Comparison of ENCODE assay signal across 8 mouse cellular contexts in the genomic region with DNA sequence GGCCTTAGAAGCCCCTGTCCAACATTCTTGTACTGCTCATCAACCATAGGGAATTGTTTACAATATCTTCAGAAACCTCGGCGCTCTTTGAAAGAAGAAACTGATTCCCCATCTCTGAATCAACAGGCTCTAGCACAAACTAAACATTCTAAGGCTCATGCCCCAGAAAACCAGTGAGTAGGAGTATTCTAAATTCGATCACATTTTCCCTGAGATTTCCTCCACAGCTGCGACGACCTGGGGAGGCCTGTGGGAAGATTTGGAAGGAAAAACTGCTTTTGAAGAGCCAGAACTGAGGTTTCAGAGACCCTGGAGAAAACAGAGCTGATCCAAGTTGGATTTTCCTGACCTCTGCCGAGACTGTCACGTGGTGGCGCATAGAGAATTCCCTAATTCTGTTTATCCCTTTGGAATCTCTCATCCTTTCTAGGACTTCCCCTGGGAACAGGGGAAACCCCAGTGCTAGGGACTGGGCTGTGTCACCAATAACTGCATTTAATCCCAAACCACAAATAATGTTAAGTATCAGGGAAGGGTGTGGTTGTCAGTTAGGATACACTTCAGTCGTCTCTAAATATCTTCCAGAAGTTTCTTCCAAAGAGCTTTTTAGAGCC. TPM values are rescaled to one million over a fixed set of nuclear protein-coding genes. Genes with fewer than 3 reads are reported as not detected.
A peak's percentile ranks its signal among the peaks of the same experiment; 100 is the strongest.
DNase-seq lines count a peak whose midpoint lies in the region; ATAC-seq and TF ChIP-seq lines count a peak whose summit lies in the region.

No protein-coding gene starts in this region.

- no peak overlapping the region for H3K4me3 ChIP-seq in limb, embryonic 14.5 days (replicated peaks; ENCODE audit: low read length)

- ATAC-seq in limb, embryonic 14.5 days (ENCODE audit: low FRiP score, low read depth): no peak
- no peak for ATAC-seq in activated CD4-positive, CD25-positive, alpha-beta regulatory T cell, adult 4 months

- no peak overlapping the region for H3K9ac ChIP-seq in limb, embryonic 14.5 days (ENCODE audit: low read depth, low read length, severe bottlenecking)

- 0 out of 2 replicates have a peak overlapping the region, but pooled peaks have one; percentile 74 for H3K4me2 ChIP-seq in limb, embryonic 14.5 days (replicated peaks; ENCODE audit: low read depth, low read length, severe bottlenecking)

- H3K9me3 ChIP-seq in limb, embryonic 14.5 days (ENCODE audit: control insufficient read depth, low read length): no peaks in the 10 kb centered on the region

- no peaks in the 10 kb centered on the region for H3K36me3 ChIP-seq in limb, embryonic 14.5 days (ENCODE audit: control insufficient read depth, insufficient read depth, low read length)

- no peak for TF ChIP-seq POLR2A in limb, embryonic 14.5 days (IDR thresholded peaks at IDR 0.05; ENCODE audit: borderline replicate concordance, extremely low read depth, insufficient read depth, insufficient read length)

- H3K27me3 ChIP-seq in limb, embryonic 14.5 days (ENCODE audit: control insufficient read depth, insufficient read depth, low read length): no peaks in the 10 kb centered on the region

- DNase-seq in gastrocnemius, adult 18-20 months (ENCODE audit: low spot score): peak; percentile 52
- no peak for DNase-seq in gastrocnemius, postnatal 10 days
- peak; percentile 46 for DNase-seq in 3T3-L1 (ENCODE audit: low read depth, low spot score)
- peak; percentile 54 to 56 for DNase-seq in heart, adult 9 months (ENCODE audit: low spot score in 2 of 2)
- DNase-seq in limb, embryonic 14.5 days (ENCODE audit: low spot score): peak; percentile 42
- no peak for DNase-seq in left cerebral cortex, adult 8-10 months (ENCODE audit: low spot score in 2 of 2)
- DNase-seq in thymus, postnatal 10 days (ENCODE audit: low spot score in 2 of 2): no peak

- WGBS in limb, embryonic 14.5 days: 55% methylated on average over 9 of the region's 9 CpGs

- H3K27ac ChIP-seq in limb, embryonic 14.5 days (replicated peaks; ENCODE audit: low read depth, low read length): no peak overlapping the region

- peaks cover 33% of the 10 kb centered on the region for H3K4me1 ChIP-seq in limb, embryonic 14.5 days (ENCODE audit: control insufficient read depth, insufficient read depth, low read length)

RNA-seq across cellular contexts. Expression of a gene that starts 1.0 kb away (rescaled TPM):
- total RNA-seq in gastrocnemius, adult 18-20 months (2021): 10 to 100 TPM; 42.2 to 48.1 TPM
- 100 to 1,000 TPM; 131 to 166 TPM for total RNA-seq in gastrocnemius, postnatal 10 days (2021)
- polyA plus RNA-seq in limb, embryonic 14.5 days (2012; rRNA removed): 208 and 328 TPM in 2 replicates
- 625 and 691 TPM in 2 replicates for polyA plus RNA-seq in limb, embryonic 14.5 days (2014; fragmentation: Nextera tagmentation; extraction: Ambion mirVana)
- 10 to 100 TPM; 33.0 to 45.7 (median 33.9) TPM for total RNA-seq in left cerebral cortex, adult 8-10 months (2022)
- 1,000 to 10,000 TPM; 1,196 to 1,341 TPM for polyA plus RNA-seq in activated CD4-positive, CD25-positive, alpha-beta regulatory T cell, adult 4 months (2017; shearing (Covaris generic))

RNA-seq across cellular contexts. Expression of a gene that starts 33.6 kb away (rescaled TPM):
- 10 to 100 TPM; 27.1 to 50.4 TPM for total RNA-seq in gastrocnemius, adult 18-20 months (2021)
- 100 to 1,000 TPM; 149 to 190 TPM for total RNA-seq in gastrocnemius, postnatal 10 days (2021)
- 477 and 638 TPM in 2 replicates for polyA plus RNA-seq in limb, embryonic 14.5 days (2012; rRNA removed)
- polyA plus RNA-seq in limb, embryonic 14.5 days (2014; fragmentation: Nextera tagmentation; extraction: Ambion mirVana): 1,786 and 1,916 TPM in 2 replicates
- total RNA-seq in left cerebral cortex, adult 8-10 months (2022): 10 to 100 TPM in 3 of 4 experiments, 1 to 10 TPM in 1; 8.2 to 14.0 (median 11.7) TPM
- polyA plus RNA-seq in activated CD4-positive, CD25-positive, alpha-beta regulatory T cell, adult 4 months (2017; shearing (Covaris generic)): 1,000 to 10,000 TPM; 1,103 to 1,136 TPM

Comparison
In these comparisons a context has a peak if more than half of its experiments do, and no peak if none do; other contexts are left out.
1. DNase-seq: peak in gastrocnemius, adult 18-20 months (single experiment), 3T3-L1 (single experiment), heart, adult 9 months (2 of 2) and limb, embryonic 14.5 days (single experiment); none in gastrocnemius, postnatal 10 days (single experiment), left cerebral cortex, adult 8-10 months (0 of 2) and thymus, postnatal 10 days (0 of 2).